Mouse (Mus musculus) effector memory CD4-positive, alpha-beta T cell, adult 5 months (primary cell): ENCODE results near the gene Stap2. TPM values are rescaled to one million over a fixed set of nuclear protein-coding genes. Genes with fewer than 3 reads are reported as not detected.

Experiments
- polyA plus RNA-seq: library from polyadenylated mRNA; unstranded; fragments of 100-300 nt; shearing (Covaris generic); gene quantifications from one replicate; pipeline ENCODE4 v1.2.1, GENCODE M21; 2017

Gene Stap2
- polyA plus RNA-seq, result 0.31 TPM

DNA sequence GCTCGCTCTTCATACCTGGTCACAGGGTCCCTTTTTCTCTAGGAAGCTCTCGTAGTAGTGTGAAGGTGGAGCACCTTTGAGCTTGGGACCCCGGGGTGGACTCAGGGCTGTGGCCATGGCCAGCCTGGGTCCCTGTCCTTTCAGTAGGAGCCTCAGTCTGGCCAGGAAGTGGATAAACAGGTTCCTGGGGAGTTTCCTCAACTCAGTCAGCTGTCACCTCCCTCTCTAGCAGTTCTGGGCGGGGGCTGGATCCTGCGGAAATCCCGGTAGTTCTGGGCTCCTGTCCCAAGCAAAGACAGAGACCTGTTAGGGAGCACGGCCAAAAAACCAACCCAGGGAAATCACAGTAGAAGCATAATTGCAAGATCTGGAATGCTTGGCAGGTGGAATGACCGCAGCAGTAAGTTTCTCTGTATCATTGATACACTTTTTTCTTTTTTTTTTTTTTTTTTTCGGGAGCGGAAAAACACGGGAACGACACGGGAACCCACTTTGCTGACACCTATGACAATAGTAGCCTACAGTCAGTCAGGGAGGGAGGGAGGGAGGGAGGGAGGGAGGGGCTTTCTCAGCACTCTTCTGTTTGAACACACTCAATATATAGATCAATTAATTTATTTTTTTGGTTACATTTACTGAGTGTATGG, at the start of gene Stap2, which contains the start of gene Mpnd:
Gene Stap2, minus strand, starts transcription at position 170 of the 647 bp plus-strand sequence.
Gene Mpnd, plus strand, starts transcription at position 297 of the 647 bp plus-strand sequence.

DNA sequence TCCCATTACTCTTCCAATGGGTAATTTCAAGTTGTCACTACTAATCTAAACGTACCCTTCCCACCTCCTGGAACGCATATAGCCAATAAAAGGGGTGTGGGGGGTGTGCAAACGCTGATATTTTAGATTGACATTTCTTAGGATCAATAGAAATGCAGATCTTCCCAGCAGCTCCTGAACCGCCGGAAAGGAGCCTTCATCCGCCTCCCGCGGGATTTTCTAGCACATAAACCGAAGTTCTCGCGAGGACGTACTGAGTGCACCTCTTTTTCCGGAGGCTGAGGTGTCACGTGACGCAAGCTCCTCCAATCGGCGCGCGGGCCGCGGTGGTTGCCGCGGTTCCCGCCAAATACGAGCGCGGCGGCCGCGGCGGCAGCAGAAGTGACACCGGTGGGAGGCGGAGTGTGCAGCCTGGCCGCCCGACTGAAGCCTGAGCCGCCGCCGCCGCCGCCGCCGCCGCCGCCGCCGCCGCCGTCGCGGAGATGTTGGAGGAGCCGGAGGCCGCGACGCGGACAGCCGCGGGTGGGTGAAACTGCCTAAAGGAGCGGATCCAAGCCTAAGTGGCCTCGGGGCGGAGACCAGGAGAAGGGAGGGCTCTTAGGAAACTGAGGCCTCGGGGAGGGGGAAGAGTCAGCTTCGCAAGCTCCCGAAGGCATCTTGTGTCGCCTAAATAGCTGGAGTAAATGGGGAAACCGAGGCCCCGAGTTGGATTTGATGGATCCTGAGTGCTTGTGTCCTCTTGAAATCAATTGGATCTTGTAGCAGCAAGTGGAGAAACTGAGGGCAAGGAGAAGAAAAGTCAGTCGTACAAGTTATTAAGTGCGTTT, 34.9 kb upstream of the Stap2 start, which contains the start of gene Chaf1a:
Gene Chaf1a, plus strand, starts transcription at position 410 of the 827 bp plus-strand sequence.

DNA sequence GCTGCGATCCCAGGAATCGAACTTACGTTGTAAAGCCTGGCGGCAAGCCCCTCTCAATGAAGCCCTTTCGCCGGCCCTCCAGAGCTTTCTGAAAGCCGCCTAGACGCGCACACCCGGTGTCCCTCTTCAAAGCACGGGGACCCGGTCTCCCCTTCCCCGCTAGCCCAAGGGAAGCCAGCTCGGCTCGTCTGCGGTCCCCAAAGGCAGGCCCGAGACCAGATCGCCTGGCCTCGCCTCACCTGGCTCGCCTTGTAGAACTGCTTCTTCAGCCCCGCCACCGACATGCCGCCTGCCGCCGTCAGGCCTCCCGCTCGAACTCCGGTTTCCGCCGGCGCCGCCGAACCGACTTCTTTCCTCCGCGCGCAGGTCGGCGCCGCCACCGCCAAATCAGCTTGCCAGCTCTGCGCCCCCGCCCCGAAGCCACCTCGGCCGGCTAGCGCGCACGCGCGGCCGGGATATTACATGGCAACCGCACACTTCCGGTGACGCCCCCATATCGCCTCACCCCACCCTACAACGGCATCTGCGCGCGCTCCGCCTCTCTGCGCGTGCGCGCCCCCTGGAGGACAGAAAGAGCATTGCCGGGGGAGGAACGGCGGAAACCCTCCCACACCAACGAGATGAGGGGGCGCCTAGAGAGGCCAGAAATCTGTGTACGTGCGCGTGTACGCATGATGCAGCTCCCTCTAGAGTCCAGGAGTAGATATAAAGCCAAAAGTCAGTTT, 31.0 kb upstream of the Stap2 start, which contains the start of gene Sh3gl1:
Gene Sh3gl1, minus strand, starts transcription at position 460 of the 725 bp plus-strand sequence.

DNA sequence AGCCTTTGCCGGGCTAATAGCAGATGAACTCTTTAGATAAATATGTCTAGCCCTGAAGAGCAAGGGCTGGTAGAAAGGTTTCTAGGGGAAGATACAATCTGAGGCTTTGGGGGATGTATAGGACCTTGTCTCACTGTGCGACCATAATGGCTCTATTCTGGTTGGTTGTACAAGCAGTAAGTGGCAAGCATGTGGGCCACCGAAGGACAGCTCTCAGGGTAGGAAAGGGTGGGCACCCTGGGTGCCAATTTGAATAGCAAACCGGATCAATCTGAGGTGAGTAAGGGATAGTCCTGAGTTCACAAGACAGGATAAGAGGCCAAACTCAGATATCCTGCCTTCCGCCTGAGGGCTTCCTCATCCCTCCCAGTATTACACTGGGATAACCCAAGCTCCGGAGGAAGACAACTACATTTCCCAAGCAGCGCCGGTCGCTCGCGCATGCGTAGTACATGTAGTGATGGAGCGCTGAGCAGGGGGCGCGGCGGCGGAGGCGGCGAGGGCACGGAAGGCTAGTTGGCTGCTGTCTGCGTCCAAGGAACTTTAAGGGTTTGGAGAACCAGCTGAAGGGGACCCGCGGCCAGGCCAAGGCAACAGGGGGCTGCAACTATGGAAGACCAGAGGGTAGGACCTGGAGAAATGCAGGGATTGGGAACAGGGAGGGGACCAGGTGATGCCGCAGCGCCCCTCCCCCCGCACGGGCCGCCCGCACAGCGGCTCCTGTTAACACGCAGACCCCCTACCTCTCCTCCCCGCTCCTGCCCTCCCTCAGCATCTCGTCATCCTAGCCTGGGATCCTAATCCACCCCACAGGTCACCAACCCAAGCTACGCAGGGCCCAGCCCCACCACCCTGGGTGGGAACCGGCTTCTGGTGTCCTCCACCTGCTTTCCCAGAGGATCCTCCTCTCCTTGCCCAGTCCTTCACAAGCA, 19.1 kb downstream of the Stap2 start, which contains the start of gene Fsd1:
Gene Fsd1, plus strand, starts transcription at position 480 of the 932 bp plus-strand sequence.

DNA sequence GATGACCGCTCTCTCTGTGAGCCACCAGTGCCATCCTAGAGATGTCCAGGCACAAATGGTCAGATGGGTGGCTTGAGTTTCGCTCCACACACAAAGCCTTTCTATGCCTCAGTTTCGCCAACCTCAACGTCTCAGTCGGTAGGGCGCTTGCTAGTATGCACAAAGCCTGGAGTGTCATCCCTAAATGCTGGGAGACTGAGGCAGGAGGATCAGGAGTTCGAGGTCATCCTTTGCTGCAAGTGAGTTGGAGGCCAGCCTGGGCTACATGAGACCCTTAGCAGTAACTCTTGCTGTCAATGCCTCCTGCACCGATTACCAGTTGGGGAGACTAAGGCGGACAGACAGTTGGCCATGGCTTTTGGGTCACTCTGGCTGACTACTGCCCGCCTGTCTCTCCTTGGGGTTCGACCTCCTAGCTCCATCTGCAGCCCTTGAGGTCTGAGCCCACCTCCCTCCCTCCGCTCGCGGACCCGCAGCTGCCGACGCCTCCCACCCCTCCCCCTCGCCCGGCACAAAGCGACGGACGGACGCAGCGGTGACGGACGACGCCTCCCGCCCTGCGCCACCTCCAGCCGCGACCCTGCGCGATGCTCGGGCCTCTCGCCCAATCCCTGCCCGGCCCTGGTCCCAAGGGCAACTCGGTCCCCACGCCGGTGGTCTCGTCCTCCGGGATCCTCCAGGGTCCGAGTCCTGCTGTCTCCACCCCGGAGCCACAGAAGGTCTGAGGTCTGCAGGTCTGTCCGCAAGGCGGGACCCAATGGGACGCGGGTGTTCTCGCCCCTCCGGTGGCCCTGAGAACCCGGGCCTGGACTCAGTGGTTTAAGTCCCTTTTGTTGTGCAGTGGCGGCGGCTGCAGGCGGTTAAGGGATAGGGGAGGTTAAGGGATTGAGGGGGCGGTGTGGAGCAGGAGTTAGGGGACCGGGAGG, 35.2 kb downstream of the Stap2 start, which contains the start of gene Shd:
Gene Shd, plus strand, starts transcription at position 502 of the 926 bp plus-strand sequence.

DNA sequence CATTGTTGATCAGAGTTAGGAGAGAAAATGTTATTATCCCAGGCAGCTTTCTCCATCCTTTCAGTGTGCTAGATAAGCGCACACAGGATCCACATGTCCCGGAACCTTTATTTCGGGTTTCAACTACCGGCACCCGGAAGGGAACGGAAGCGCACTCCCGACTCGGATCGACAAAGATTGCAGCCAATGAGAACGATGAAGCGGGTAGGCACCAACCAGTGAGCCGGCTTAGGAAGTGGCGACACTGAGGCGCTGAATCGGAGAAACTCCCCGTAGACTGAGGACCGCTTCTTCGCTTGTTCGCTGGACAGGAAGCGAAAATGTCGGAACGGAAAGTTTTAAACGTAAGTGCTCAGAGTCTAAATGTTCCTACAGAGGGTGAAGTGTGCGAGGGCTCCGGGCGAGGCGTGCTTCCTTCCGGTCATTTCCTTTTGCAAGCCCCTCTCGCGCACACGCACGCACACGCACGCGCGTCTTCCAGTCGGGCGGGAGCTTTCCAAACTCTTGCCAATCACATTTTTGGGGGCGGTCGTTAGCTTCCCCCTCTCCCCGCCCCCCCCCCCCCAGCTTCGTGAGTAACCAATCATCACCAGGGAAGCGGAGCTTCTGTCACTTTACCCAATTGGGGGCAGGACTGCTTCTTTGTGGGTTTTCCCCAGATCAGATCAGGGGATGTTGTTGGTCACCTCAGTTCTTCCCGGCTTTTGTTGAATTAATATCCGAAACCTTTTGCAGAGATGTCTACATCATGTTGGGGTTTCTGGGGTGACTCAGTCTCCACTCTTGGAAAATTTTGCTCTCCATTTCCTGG, 46.3 kb downstream of the Stap2 start, which contains the start of gene Yju2:
Gene Yju2, plus strand, starts transcription at position 182 of the 811 bp plus-strand sequence.

DNA sequence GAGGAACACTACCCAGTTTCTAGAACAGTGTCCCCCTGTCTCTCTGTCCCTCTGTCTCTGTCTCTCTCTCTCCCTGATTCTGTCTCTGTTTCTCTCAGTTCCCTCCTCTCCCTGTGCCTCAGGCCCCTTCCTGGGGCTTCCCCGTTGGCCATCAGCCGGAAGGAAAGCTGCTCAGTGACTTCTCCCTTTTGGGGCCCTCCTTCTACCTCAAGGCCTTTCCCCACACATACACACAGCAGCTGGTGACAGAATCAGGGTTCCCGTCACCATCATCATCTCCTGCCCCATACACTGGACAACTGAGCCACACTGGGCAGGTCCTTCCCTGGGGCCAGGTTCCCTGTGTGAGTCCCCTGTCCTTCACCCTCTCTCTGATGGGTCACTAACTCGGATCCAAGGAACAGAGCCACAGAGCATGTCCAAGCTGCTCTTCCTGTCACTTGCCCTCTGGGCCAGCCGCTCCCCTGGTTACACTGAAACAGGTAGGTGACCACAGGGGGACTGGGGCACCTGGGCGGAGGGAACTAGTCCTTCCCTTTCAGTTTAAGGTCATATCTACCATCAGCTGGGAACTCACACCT, 52.8 kb downstream of the Stap2 start, which contains the start of gene Ebi3:
Gene Ebi3, plus strand, starts transcription at position 194 of the 581 bp plus-strand sequence.

DNA sequence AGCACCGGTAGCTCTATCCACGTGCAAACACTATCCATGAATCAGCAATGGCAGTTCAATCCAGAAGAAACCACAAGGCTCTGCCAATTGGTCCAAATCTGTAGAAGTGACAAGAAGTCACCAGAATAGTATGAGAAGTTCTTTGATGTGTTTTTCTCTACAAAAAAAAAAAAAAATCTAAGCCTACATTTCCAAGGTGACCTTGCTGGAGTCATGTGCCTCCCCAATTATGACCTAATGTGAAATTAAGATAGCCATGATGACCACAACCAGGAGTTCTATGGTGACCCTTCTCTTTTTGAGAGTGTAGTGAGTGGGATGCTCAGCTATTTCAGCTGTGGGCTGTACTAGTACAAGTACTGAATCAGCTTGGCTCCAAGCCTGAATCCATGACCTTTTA, 56.0 kb downstream of the Stap2 start, which contains the start of gene Zfp119b:
Gene Zfp119b, minus strand, starts transcription at position 101 of the 400 bp plus-strand sequence.

Other genes with a start within 250 kb of the Stap2 start
- 13.8 TPM for gene Zfp119a, start 126.7 kb downstream of the Stap2 start, polyA plus RNA-seq
- 31.9 TPM for gene Zfp959, start 113.5 kb downstream of the Stap2 start, polyA plus RNA-seq
- gene Zfp119b, start 56.1 kb downstream of the Stap2 start, polyA plus RNA-seq, result 5.7 TPM
- 1.8 TPM for gene Ebi3, start 52.9 kb downstream of the Stap2 start, polyA plus RNA-seq
- gene Yju2, start 46.5 kb downstream of the Stap2 start, polyA plus RNA-seq, result 33.0 TPM
- 0.41 TPM for gene Shd, start 35.1 kb downstream of the Stap2 start, polyA plus RNA-seq
- not detected for gene Fsd1, start 19.1 kb downstream of the Stap2 start, polyA plus RNA-seq
- gene Mpnd, start 127 bp upstream of the Stap2 start, polyA plus RNA-seq, result 138 TPM
- 124 TPM for gene Sh3gl1, start 31.1 kb upstream of the Stap2 start, polyA plus RNA-seq
- 1.5 TPM for gene Chaf1a, start 34.9 kb upstream of the Stap2 start, polyA plus RNA-seq
- 63.5 TPM for gene Ubxn6, start 69.4 kb upstream of the Stap2 start, polyA plus RNA-seq
- 113 TPM for gene Hdgfl2, start 74.0 kb upstream of the Stap2 start, polyA plus RNA-seq
- not detected for gene Plin4, start 104.2 kb upstream of the Stap2 start, polyA plus RNA-seq
- not detected for gene Plin5, start 112.0 kb upstream of the Stap2 start, polyA plus RNA-seq
- gene Lrg1, start 116.4 kb upstream of the Stap2 start, polyA plus RNA-seq, result not detected
- gene Sema6b, start 134.8 kb upstream of the Stap2 start, polyA plus RNA-seq, result 0.16 TPM
- gene Tnfaip8l1, start 156.9 kb upstream of the Stap2 start, polyA plus RNA-seq, result 19.0 TPM
- gene Mydgf, start 178.3 kb upstream of the Stap2 start, polyA plus RNA-seq, result 49.2 TPM
- 38.9 TPM for gene Dpp9, start 213.3 kb upstream of the Stap2 start, polyA plus RNA-seq